Mouse (Mus musculus) neural tube, embryonic 11.5 days (tissue): ENCODE results near the gene Insm1. TPM values are rescaled to one million over a fixed set of nuclear protein-coding genes. Genes with fewer than 3 reads are reported as not detected.
A peak's percentile ranks its signal among the peaks of the same experiment; 100 is the strongest.

Experiments
- ATAC-seq: fragments of 200-750 bp; cut with Nextera tagmentation; 2 replicates; pipeline ENCODE4 v1.8.0; 2017; ENCODE audit warnings: moderate number of reproducible peaks, mild to moderate bottlenecking, moderate TSS enrichment, moderate library complexity; ENCODE audit not compliant: insufficient read depth, low FRiP score, low TSS enrichment
- DNase-seq: peaks from one replicate; pipeline ENCODE4 v3.0.0-alpha.2; 2015; ENCODE audit warnings: low spot score
- H3K27ac ChIP-seq: fragments of 300-500 bp; sonication (generic); 2 replicates; pipeline ENCODE4 v1.5.1; 2014; ENCODE audit warnings: low read depth, mild to moderate bottlenecking, low read length
- H3K27me3 ChIP-seq: fragments of 300-500 bp; sonication (generic); 2 replicates; pipeline ENCODE4 v1.6.1; 2014; ENCODE audit warnings: mild to moderate bottlenecking, low read length, mixed read lengths; ENCODE audit not compliant: control insufficient read depth, insufficient read depth
- H3K36me3 ChIP-seq: fragments of 300-500 bp; sonication (generic); 2 replicates; pipeline ENCODE4 v1.6.1; 2014; ENCODE audit warnings: mild to moderate bottlenecking, low read length, moderate library complexity, mixed read lengths; ENCODE audit not compliant: control insufficient read depth, insufficient read depth
- H3K4me1 ChIP-seq: fragments of 300-500 bp; sonication (generic); 2 replicates; pipeline ENCODE4 v1.6.1; 2014; ENCODE audit warnings: low read length, mixed read lengths; ENCODE audit not compliant: control insufficient read depth, insufficient read depth
- H3K4me2 ChIP-seq: fragments of 300-500 bp; sonication (generic); 2 replicates; pipeline ENCODE4 v1.6.1; 2014; ENCODE audit warnings: low read depth, mild to moderate bottlenecking, moderate library complexity
- H3K4me3 ChIP-seq: fragments of 300-500 bp; sonication (generic); 2 replicates; pipeline ENCODE4 v1.5.1; 2014; ENCODE audit warnings: low read depth, low read length
- H3K9ac ChIP-seq: fragments of 300-500 bp; sonication (generic); 2 replicates; pipeline ENCODE4 v1.6.1; 2014; ENCODE audit warnings: mild to moderate bottlenecking, low read length
- H3K9me3 ChIP-seq: fragments of 300-500 bp; sonication (generic); 2 replicates; pipeline ENCODE4 v1.6.1; 2016; ENCODE audit warnings: low read length; ENCODE audit not compliant: control insufficient read depth
- WGBS: fragments of 180-500 bp; shearing (Covaris S2); extraction: QIAGEN DNeasy Blood & Tissue Kit; methylation state at CpG from one replicate; pipeline ENCODE4 v1.1.7; 2014; 5-methylcytosine and 5-hydroxymethylcytosine counted together
- polyA plus RNA-seq: library from polyadenylated mRNA; unstranded; fragments of >200 nt; fragmentation: Nextera tagmentation; extraction: Ambion mirVana; gene quantifications from 2 replicates; pipeline ENCODE4 v1.2.1, GENCODE M21; 2014

The Insm1 gene
- polyA plus RNA-seq, 1 experiment from 2014 or later, result 9.3 TPM

- no peak overlapping the region for H3K9ac ChIP-seq
- H3K27me3 ChIP-seq, result no peaks in the 10 kb centered on the region
- no peaks in the 10 kb centered on the region for H3K4me1 ChIP-seq
- H3K9me3 ChIP-seq, result no peaks in the 10 kb centered on the region
- DNase-seq, result no peak
- no peak overlapping the region for H3K4me2 ChIP-seq
- no peaks in the 10 kb centered on the region for H3K36me3 ChIP-seq
- H3K4me3 ChIP-seq, result no peak overlapping the region
- ATAC-seq, result no peak
- 92% methylated on average over 4 of the region's 4 CpGs for WGBS
- no peak overlapping the region for H3K27ac ChIP-seq
Measured at GRCm38 (mm10) chr2:146239196-146239747, 17.6 kb downstream of the Insm1 start.

GRCm38 (mm10) chr2:146244049-146244448 lies 22.3 kb downstream of the Insm1 start:
- Histone ChIP-seq H3K36me3 (no peaks in the 10 kb centered on the region), H3K9ac (no peak overlapping the region), H3K4me2 (no peak overlapping the region), H3K4me1 (0 out of 2 replicates have a peak, but pooled peaks cover under 1% of the 10 kb centered on the region), H3K27ac (no peak overlapping the region), H3K9me3 (no peaks in the 10 kb centered on the region), H3K27me3 (no peaks in the 10 kb centered on the region), H3K4me3 (no peak overlapping the region)
- DNase-seq (no peak), ATAC-seq (no peak)
- 95% methylated on average over 2 of the region's 2 CpGs for WGBS

- H3K9me3 ChIP-seq, result no peaks in the 10 kb centered on the region
- no peak overlapping the region for H3K9ac ChIP-seq
- no peaks in the 10 kb centered on the region for H3K36me3 ChIP-seq
- DNase-seq (no peak), ATAC-seq (no peak)
- no peaks in the 10 kb centered on the region for H3K27me3 ChIP-seq
- no peak overlapping the region for H3K27ac ChIP-seq
- no peak overlapping the region for H3K4me3 ChIP-seq
- H3K4me2 ChIP-seq, result no peak overlapping the region
- 52% methylated on average over 7 of the region's 7 CpGs for WGBS
- 0 out of 2 replicates have a peak, but pooled peaks cover 2% of the 10 kb centered on the region for H3K4me1 ChIP-seq
Measured at GRCm38 (mm10) chr2:146245401-146245800, 23.7 kb downstream of the Insm1 start.

GRCm38 (mm10) chr2:146246409-146247075 lies 24.8 kb downstream of the Insm1 start:
- H3K9me3 ChIP-seq, result no peaks in the 10 kb centered on the region
- no peak overlapping the region for H3K4me3 ChIP-seq
- H3K36me3 ChIP-seq, result no peaks in the 10 kb centered on the region
- H3K9ac ChIP-seq, result no peak overlapping the region
- H3K4me1 ChIP-seq, result 0 out of 2 replicates have a peak, but pooled peaks cover 2% of the 10 kb centered on the region
- H3K4me2 ChIP-seq, result no peak overlapping the region
- no peak for ATAC-seq
- H3K27ac ChIP-seq, result no peak overlapping the region
- H3K27me3 ChIP-seq, result no peaks in the 10 kb centered on the region
- no peak for DNase-seq
- 82% methylated on average over 4 of the region's 4 CpGs for WGBS

GRCm38 (mm10) chr2:146247576-146247975 lies 25.9 kb downstream of the Insm1 start:
- 63% methylated on average over 6 of the region's 6 CpGs for WGBS
- ATAC-seq, result no peak

GRCm38 (mm10) chr2:146249033-146249432 lies 27.3 kb downstream of the Insm1 start:
- H3K27ac ChIP-seq, result no peak overlapping the region
- 0 out of 2 replicates have a peak, but pooled peaks cover 2% of the 10 kb centered on the region for H3K4me1 ChIP-seq
- 70% methylated on average over 7 of the region's 7 CpGs for WGBS
- H3K36me3 ChIP-seq, result no peaks in the 10 kb centered on the region
- no peak overlapping the region for H3K4me3 ChIP-seq
- H3K9ac ChIP-seq, result no peak overlapping the region
- DNase-seq (no peak), ATAC-seq (peak; percentile 65; the same call in 1 of the 2 replicates)
- no peaks in the 10 kb centered on the region for H3K27me3 ChIP-seq
- no peaks in the 10 kb centered on the region for H3K9me3 ChIP-seq
- no peak overlapping the region for H3K4me2 ChIP-seq

More at GRCm38 (mm10) chr2:146247576-146247975, 25.9 kb downstream of the Insm1 start:
- H3K36me3 ChIP-seq, result no peaks in the 10 kb centered on the region
- no peak overlapping the region for H3K4me2 ChIP-seq
- H3K4me1 ChIP-seq, result 0 out of 2 replicates have a peak, but pooled peaks cover 2% of the 10 kb centered on the region
- H3K9ac ChIP-seq, result no peak overlapping the region
- no peaks in the 10 kb centered on the region for H3K27me3 ChIP-seq
- no peak overlapping the region for H3K27ac ChIP-seq
- H3K9me3 ChIP-seq, result no peaks in the 10 kb centered on the region
- H3K4me3 ChIP-seq, result no peak overlapping the region
- no peak for DNase-seq

- no peaks in the 10 kb centered on the region for H3K36me3 ChIP-seq
- no peak overlapping the region for H3K4me2 ChIP-seq
- no peak for ATAC-seq
- no peak overlapping the region for H3K27ac ChIP-seq
- DNase-seq, result no peak
- no peaks in the 10 kb centered on the region for H3K27me3 ChIP-seq
- H3K9ac ChIP-seq, result no peak overlapping the region
- no peak overlapping the region for H3K4me3 ChIP-seq
- H3K9me3 ChIP-seq, result no peaks in the 10 kb centered on the region
- 78% methylated on average over 6 of the region's 6 CpGs for WGBS
- 0 out of 2 replicates have a peak, but pooled peaks cover 2% of the 10 kb centered on the region for H3K4me1 ChIP-seq
Measured at GRCm38 (mm10) chr2:146250236-146250904, 28.6 kb downstream of the Insm1 start.

- Histone ChIP-seq H3K4me1 (peaks cover 2% of the 10 kb centered on the region; the same call in 1 of the 2 replicates), H3K4me2 (no peak overlapping the region), H3K9ac (no peak overlapping the region), H3K27ac (no peak overlapping the region), H3K9me3 (no peaks in the 10 kb centered on the region), H3K4me3 (no peak overlapping the region), H3K36me3 (no peaks in the 10 kb centered on the region), H3K27me3 (no peaks in the 10 kb centered on the region)
- 87% methylated on average over 1 of the region's 1 CpGs for WGBS
- ATAC-seq, result no peak
- DNase-seq, result no peak
Measured at GRCm38 (mm10) chr2:146254387-146254786, 32.7 kb downstream of the Insm1 start.
